Mouse (Mus musculus) brain, embryonic 18.5 days (tissue): ENCODE data around the gene Ykt6.
A peak's percentile ranks its signal among the peaks of the same experiment; 100 is the strongest.
"Not testable (repeated sequence)": the region's sequence is repeated elsewhere in the genome, so short reads cannot be mapped to it uniquely, and the experiment has no call there.

Experiments
- DNase-seq: peaks from one replicate; pipeline ENCODE4 v3.0.0-alpha.2; 2012; ENCODE audit warnings: low read depth, low spot score

Gene Ykt6

DNA sequence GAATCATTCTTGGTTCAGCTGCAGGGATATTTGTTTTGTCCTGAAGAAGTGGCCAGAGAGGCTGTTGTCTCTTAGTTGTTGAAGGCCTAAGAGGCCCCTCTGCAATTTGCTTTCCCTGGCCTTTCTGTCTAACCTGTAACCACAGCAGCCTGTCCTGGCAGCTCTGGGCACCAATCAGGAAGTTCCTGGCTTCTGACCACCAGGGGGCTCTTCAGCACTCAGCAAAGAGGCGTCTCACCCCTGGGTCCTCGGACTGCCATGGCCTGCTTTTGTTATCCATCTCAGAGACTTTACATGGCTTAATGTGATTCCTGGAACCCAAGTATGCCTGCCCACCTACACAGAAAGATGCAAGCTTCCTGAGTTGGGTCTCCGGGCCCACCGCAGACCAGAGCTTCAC, 35.4 kb downstream of the Ykt6 start:
- DNase-seq, result no peak

- no peak for DNase-seq
These were observed 38.7 kb downstream of the Ykt6 start for GRCm38 (mm10) chr11:5994212-5994611.

DNA sequence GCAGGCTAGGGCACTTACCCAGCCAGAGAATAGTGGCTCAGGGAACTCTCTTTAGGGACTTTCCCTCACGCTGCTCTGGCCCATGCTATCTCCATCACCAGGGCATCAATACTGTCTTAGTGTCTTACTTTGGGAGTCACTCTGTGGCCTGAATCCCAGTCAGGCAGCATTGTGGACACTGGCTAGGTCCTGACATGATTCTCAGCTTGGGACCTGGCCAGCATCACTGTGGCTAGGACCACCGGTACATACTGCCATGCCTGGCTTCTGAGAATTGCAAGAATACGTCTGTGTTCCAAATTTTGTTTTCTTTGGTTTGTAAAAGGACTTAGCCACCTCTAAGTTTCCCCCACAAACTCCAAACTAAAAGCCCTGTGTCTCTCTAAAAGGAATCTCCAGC, 39.4 kb downstream of the Ykt6 start:
- DNase-seq, result no peak

DNA sequence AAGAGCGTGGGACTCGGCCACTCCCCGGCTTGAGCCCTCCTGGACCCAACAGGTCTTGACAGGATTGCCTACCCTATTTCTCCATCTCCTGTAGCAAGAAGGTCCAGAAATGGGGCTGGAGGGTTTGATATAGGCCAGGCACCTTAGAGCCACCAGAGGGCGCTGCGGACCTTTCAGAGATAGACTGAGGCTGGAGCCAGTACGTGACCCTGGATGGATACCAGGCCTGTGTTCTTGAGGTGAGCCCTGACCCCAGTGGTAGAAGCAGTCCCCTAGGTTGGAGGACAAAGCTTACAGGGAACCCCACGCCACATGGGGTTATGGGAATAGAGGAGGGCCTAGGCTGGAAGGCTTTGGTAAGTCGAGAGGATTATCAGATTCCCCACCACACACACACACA, 40.5 kb downstream of the Ykt6 start:
- DNase-seq, result no peak

GRCm38 (mm10) chr11:5998472-5998871, 43.0 kb downstream of the Ykt6 start:
- DNase-seq, result no peak

GRCm38 (mm10) chr11:5999832-6000771, 44.6 kb downstream of the Ykt6 start:
- DNase-seq, result peak; percentile 74

GRCm38 (mm10) chr11:6000961-6001682, 45.6 kb downstream of the Ykt6 start:
- no peak for DNase-seq

DNA sequence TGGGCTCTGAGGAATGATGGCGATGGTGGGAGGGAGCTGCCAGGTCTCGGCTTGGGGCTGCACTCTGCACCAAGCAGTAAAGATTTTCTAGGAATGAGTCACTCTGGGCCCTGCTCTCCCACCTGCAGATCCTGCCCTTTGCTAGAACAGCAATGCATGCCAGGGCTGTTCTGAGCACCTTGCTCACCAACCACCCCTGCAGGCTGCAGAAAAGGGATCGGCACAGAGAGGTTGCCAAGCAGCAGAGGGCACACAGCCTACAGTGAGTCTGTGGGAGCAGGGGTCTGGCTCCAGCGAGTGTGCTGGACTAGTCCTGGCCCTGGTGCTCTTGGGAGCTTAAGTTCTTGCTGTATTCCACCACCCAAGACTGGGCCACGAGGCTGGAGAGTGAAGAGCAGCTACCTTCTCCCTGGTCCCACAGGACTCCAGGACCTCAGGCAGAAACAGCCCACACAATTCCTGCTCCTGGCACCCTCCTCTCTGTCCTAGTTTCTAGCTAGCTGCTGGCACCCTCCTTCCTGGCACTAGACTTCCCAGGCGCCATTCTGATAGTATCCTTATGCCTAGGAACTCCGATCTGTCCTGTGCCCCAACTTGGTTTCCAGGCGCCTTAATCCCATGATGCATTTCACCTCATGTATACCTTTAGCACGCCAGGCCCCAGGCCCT, 46.6 kb downstream of the Ykt6 start:
- no peak for DNase-seq

GRCm38 (mm10) chr11:6003046-6003639, 47.6 kb downstream of the Ykt6 start:
- DNase-seq, result no peak

- DNase-seq, result not testable (repeated sequence)
These were observed 50.0 kb downstream of the Ykt6 start for GRCm38 (mm10) chr11:6005374-6006043.

DNA sequence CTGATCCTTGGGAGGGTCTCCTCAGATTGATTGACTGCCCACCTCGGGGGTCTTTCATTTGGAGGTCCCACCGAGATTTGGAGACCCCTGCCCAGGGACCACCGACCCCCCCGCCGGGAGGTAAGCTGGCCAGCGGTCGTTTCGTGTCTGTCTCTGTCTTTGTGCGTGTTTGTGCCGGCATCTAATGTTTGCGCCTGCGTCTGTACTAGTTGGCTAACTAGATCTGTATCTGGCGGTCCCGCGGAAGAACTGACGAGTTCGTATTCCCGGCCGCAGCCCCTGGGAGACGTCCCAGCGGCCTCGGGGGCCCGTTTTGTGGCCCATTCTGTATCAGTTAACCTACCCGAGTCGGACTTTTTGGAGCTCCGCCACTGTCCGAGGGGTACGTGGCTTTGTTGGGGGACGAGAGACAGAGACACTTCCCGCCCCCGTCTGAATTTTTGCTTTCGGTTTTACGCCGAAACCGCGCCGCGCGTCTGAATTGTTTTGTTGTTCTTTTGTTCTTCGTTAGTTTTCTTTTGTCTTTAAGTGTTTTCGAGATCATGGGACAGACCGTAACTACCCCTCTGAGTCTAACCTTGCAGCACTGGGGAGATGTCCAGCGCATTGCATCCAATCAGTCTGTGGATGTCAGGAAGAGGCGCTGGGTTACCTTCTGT, 51.0 kb downstream of the Ykt6 start:
- DNase-seq, result not testable (repeated sequence)

DNA sequence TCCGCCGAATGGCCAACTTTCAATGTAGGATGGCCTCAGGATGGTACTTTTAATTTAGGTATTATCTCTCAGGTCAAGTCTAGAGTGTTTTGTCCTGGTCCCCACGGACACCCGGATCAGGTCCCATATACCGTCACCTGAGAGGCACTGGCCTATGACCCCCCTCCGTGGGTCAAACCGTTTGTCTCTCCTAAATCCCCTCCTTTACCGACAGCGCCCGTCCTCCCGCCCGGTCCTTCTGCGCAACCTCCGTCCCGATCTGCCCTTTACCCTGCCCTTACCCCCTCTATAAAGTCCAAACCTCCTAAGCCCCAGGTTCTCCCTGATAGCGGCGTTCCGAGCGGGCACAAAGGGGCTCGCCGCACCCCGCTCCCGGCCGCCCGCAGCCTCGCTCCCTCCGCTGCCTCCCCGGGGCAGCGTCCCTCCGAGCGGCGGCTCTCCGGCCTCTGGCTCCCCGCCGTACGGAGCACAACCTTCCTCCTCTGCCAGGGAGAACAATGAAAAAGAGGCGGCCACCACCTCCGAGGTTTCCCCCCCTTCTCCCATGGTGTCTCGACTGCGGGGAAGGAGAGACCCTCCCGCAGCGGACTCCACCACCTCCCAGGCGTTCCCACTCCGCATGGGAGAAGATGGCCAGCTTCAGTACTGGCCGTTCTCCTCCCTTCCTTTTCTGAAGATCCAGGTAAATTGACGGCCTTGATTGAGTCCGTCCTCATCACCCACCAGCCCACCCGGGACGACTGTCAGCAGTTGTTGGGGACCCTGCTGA, 51.7 kb downstream of the Ykt6 start:
- not testable (repeated sequence) for DNase-seq

- not testable (repeated sequence) for DNase-seq
These were observed 52.3 kb downstream of the Ykt6 start for GRCm38 (mm10) chr11:6007779-6008128.

DNA sequence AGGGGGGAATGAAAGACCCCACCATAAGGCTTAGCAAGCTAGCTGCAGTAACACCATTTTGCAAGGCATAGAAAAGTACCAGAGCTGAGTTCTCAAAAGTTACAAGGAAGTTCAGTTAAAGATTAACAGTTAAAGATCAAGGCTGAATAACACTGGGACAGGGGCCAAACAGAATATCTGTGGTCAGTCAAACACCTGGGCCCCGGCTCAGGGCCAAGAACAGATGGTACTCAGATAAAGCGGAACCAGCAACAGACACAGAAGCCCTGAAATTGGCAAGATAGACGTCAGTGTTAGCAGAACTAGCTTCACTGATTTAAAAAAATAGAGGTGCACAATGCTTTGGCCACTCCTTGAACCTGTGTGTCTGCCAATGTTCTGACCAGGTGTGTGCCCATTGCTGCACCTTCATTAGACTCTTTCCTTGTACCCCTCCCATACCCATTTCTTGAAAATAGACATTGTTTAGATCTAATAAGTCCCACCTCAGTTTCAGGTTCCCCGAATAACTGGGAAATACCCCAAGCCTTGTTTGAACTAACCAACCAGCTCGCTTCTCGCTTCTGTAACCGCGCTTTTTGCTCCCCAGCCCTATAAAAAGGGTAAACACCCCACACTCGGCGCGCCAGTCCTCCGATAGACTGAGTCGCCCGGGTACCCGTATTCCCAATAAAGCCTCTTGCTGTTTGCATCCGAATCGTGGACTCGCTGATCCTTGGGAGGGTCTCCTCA, 55.4 kb downstream of the Ykt6 start:
- DNase-seq, result not testable (repeated sequence)

- DNase-seq, result no peak
These were observed 56.4 kb downstream of the Ykt6 start for GRCm38 (mm10) chr11:6011879-6012278.

GRCm38 (mm10) chr11:6013359-6013758, 57.9 kb downstream of the Ykt6 start:
- no peak for DNase-seq

- DNase-seq, result no peak
These were observed 59.5 kb downstream of the Ykt6 start for GRCm38 (mm10) chr11:6015011-6015431.

GRCm38 (mm10) chr11:6016368-6016767, 60.9 kb downstream of the Ykt6 start:
- DNase-seq, result no peak

- DNase-seq, result no peak
These were observed 61.4 kb downstream of the Ykt6 start for GRCm38 (mm10) chr11:6016797-6017395.
